ENCODE assay signal across 8 mouse cellular contexts in genomic region chr14:29443091-29444026, GRCm38 (mm10).
DNase-seq lines count a peak whose midpoint lies in the region; TF ChIP-seq lines count a peak whose summit lies in the region.

No protein-coding gene starts in this region.

- H3K36me3 ChIP-seq in MEL (ENCODE audit: control insufficient read depth in 1 of 2, insufficient read depth in 2 of 2, low read length in 2 of 2): no peaks in the 10 kb centered on the region

- TF ChIP-seq EP300 in MEL (IDR thresholded peaks at IDR 0.05; ENCODE audit: low read depth in 1 of 2, low read length in 2 of 2): no peak

- H3K9me3 ChIP-seq in MEL (replicated peaks; ENCODE audit: insufficient read depth, low read length): no peaks in the 10 kb centered on the region

- DNase-seq in A20 (ENCODE audit: low read depth, low spot score) (peak; percentile 24), MEL (ENCODE audit: low read depth, low spot score) (peak; percentile 47)
- DNase-seq in cerebellum, postnatal 10 days: peak; percentile 79 to 88
- peak; percentile 21 to 63 for DNase-seq in frontal cortex, postnatal 10 days (ENCODE audit: low spot score in 2 of 2)
- peak; percentile 76 for DNase-seq in kidney, postnatal 10 days
- peak; percentile 23 for DNase-seq in lung, adult 2 months
- peak; percentile 37 for DNase-seq in retina, postnatal 7 days (ENCODE audit: low read depth, low spot score)
- DNase-seq in spleen, postnatal 14 days (ENCODE audit: low spot score in 2 of 2): no peak

- no peaks in the 10 kb centered on the region for H3K79me2 ChIP-seq in MEL (ENCODE audit: control insufficient read depth, insufficient read depth, low read length, poor library complexity)

- no peak overlapping the region for H3K4me3 ChIP-seq in MEL (ENCODE audit: control insufficient read depth in 1 of 2, insufficient read depth in 1 of 2, low read depth in 2 of 2, low read length in 2 of 2)
- no peak overlapping the region for H3K4me3 ChIP-seq in lung, adult 2 months (replicated peaks; ENCODE audit: extremely low read depth, low read depth, low read length)

- no peak overlapping the region for H3K27ac ChIP-seq in MEL (ENCODE audit: control insufficient read depth, low read depth, low read length)

- TF ChIP-seq POLR2A in MEL (IDR thresholded peaks at IDR 0.05; ENCODE audit: control insufficient read depth in 1 of 2, insufficient read depth in 1 of 2, low read depth in 1 of 2, low read length in 2 of 2, poor library complexity in 1 of 2): no peak
- TF ChIP-seq POLR2A in lung, adult 2 months (IDR thresholded peaks at IDR 0.05; ENCODE audit: borderline replicate concordance, extremely low read depth, low read depth, low read length): no peak

- H3K4me1 ChIP-seq in MEL (ENCODE audit: control insufficient read depth in 1 of 2, insufficient read depth in 2 of 2, low read length in 2 of 2): no peaks in the 10 kb centered on the region
- no peaks in the 10 kb centered on the region for H3K4me1 ChIP-seq in lung, adult 2 months (ENCODE audit: control insufficient read depth, insufficient read depth, low read length)

- WGBS in lung, adult 2 months: 25% methylated on average over 15 of the region's 15 CpGs

- peak; percentile 59 for TF ChIP-seq RAD21 in MEL (IDR thresholded peaks at IDR 0.05; ENCODE audit: low read depth, low read length)

- no peak overlapping the region for H3K9ac ChIP-seq in MEL (ENCODE audit: control insufficient read depth, low read depth, low read length, poor library complexity, severe bottlenecking)

- peak; percentile 59 to 69 (median 68) for TF ChIP-seq CTCF in MEL (IDR thresholded peaks at IDR 0.05 in 2 of 3, conservative IDR thresholded peaks at IDR 0.05 in 1 of 3; ENCODE audit: control insufficient read depth in 1 of 3, insufficient read depth in 1 of 3, low read depth in 2 of 3, low read length in 3 of 3, poor library complexity in 1 of 3, severe bottlenecking in 1 of 3)
- peak; percentile 67 for TF ChIP-seq CTCF in lung, adult 2 months (IDR thresholded peaks at IDR 0.05; ENCODE audit: insufficient read depth, low read length)

- H3K27me3 ChIP-seq in MEL (ENCODE audit: control insufficient read depth in 1 of 2, insufficient read depth in 2 of 2, low read length in 2 of 2): no peaks in the 10 kb centered on the region

TF ChIP-seq in MEL, 35 proteins besides CTCF, POLR2A, EP300 and RAD21:
- TF ChIP-seq ELF1 (IDR thresholded peaks at IDR 0.05; ENCODE audit: low read depth, low read length) (no peak), ZNF384 (IDR thresholded peaks at IDR 0.05; ENCODE audit: low read depth, low read length) (peak; percentile 97), SMC3 (IDR thresholded peaks at IDR 0.05; ENCODE audit: low read depth, low read length) (peak; percentile 40), MXI1 (IDR thresholded peaks at IDR 0.05; ENCODE audit: low read depth, low read length) (no peak)

Comparison
In these comparisons a context has a peak if more than half of its experiments do, and no peak if none do; other contexts are left out.
1. DNase-seq: peak in A20 (single experiment), MEL (single experiment), cerebellum, postnatal 10 days (2 of 2), frontal cortex, postnatal 10 days (2 of 2), kidney, postnatal 10 days (single experiment), lung, adult 2 months (single experiment) and retina, postnatal 7 days (single experiment); none in spleen, postnatal 14 days (0 of 2).